Mouse (Mus musculus) lung, adult 18-20 months (tissue): ENCODE results near the gene Casc1.
"Not testable (repeated sequence)": the region's sequence is repeated elsewhere in the genome, so short reads cannot be mapped to it uniquely, and the experiment has no call there.

Experiments
- DNase-seq, 2 experiments: peaks; one replicate each; pipeline ENCODE4 v3.0.0; 2022; ENCODE audit warnings: mixed read lengths in 2 of 2

Gene Casc1

DNA sequence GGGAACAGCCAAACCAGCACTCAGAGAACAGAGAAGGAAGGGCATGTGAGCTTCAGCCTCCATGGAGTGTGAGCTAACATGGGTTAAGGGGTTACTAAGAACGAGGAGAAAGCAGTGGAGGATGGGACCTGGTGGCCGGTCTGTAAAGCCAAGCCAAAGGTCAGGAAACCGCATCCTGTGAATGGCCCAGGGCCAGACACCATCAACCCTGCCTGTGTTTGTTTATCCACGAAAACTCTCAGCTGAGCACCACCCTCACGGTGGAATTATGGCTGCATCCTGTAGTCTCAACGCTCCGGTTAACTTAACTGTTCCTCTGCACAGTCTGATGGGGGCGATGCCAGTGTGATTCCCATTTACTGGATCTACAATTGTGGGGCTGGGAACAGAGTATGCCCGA, 75.0 kb downstream of the Casc1 start:
- no peak for DNase-seq

DNA sequence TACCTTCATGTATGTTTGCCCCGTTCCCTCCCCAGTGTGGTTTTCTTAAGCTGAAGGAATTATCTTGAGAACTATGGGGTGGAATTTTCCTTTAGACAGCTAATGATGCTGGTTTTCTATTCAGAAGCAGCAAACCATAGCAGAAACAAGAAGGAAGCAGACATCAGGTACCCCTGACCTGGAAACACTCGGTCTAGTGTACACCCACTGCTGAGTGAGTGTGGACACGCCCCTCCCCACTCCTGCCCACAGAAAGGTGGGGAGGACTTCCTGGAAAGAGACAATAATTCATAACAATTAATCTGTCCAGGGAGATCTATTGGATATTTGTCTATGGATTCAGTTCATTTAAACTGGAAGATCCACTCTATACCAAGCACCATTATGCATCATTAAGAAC, 75.5 kb downstream of the Casc1 start:
- DNase-seq: no peak

DNA sequence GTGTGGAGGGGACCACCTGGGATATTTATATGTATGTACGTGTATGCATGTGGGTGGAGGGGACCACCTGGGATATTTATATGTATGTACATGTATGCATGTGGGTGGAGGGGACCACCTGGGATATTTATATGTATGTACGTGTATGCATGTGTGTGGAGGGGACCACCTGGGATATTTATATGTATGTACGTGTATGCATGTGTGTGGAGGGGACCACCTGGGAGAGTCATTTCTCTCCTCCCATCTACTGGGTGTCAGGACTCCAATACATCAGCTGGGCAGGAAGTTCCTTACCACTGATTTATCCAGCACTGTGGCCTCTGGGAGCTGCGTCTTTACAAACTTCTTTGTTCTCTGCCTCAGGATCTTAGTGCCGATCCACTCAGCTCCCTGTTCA, 77.8 kb downstream of the Casc1 start:
- DNase-seq: not testable (repeated sequence)

DNA sequence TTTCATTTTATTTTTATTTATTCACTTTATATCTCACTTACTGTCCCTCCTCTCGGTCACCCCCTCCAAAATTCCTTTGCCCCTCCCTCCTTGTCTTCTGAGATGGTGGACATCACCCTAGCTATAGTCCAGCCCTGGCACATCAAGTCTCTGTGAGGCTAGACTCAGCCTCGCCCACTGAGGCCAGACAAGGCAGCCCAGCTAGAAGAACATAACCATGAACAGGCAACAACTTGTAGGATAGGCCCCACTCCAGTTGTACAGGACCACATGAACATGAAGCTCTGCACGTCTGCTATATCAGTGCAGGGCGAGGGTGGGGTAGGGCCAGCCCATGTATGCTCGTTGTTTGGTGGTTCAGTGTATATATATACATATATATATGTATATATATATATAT, 78.8 kb downstream of the Casc1 start:
- DNase-seq: no peak

DNA sequence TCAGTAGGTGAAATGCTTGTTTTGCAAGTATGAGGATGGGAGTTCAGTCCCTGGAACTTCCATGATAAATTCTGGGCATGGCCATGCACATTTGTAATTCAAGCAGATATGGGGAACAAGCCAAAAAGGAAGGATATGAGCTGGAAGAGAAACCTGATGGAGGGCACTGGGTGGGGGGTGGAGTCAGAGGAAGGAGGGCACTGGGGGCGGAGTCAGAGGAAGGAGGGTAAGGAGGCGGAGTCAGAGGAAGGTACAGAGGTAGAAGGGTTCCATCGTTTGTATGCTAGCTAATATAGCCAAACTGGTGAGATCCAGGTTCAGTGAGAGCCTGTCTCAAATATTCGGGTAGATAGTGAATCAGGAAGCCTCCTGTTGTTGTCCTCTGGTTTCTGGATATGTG, 81.2 kb downstream of the Casc1 start:
- no peak for DNase-seq

DNA sequence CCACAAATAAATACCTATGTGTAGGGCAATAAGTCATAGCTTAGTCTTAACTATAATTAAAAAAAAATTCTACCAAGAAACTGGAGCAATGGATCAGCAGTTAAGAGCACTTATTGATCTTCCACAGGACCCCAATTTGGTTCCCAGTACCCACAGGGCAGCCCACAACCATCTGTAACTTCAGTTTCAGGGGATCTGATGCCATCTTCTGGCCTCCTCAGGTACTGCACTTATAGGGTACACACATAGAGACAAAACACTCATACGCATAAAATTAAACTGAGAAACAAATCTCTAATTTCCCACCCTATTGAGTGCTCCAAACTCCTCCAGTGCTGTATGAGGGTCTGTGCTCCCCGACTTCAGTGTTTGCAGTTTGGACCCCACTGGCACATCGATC, 83.2 kb downstream of the Casc1 start:
- DNase-seq: no peak

DNA sequence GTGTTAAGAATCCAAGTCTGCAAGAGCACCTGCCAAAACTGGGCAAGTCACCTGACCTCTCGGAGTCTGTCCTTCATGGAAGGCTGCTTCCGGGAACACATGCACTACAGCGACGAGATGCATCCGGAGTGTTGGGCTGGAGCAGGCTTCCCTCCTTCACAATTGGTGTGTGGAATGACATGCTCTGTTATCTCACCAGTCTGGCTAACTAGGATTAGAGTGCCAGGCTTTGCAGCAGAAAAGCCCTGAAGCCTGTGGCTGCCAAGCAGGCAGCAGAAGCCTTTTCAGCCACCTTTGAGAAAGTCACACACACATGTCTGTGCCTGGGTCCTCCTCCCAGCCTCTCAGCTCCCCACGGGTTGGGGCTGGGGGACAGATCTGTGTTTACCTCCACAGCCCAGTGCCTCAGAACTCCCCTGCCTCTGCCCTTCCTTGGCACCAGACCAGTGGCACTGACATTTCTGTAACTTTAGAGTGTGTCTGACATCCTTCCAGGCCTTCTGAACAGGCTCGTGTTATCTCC, 85.2 kb downstream of the Casc1 start:
- no peak for DNase-seq
